12 mouse cellular contexts compared by ENCODE assay signal in genomic region chr17:47531387-47531818, GRCm38 (mm10). TPM values are rescaled to one million over a fixed set of nuclear protein-coding genes. Genes with fewer than 3 reads are reported as not detected.
A peak's percentile ranks its signal among the peaks of the same experiment; 100 is the strongest.
DNase-seq lines count a peak whose midpoint lies in the region; ATAC-seq lines count a peak whose summit lies in the region.
"Had no signal": no experiment of that assay in that cellular context is flagged by ENCODE, and none has a peak within 500 bp of the region (broad histone marks: within the 10 kb centered on the region; RNA-seq: fewer than 3 reads in every experiment).

No protein-coding gene starts in this region.

- no peaks in the 10 kb centered on the region for H3K36me3 ChIP-seq in liver, embryonic 12.5 days
- H3K36me3 ChIP-seq: hindbrain, embryonic 15.5 days had no signal

- H3K4me1 ChIP-seq in liver, embryonic 12.5 days: peaks cover 92% of the 10 kb centered on the region

- no peak overlapping the region for H3K4me3 ChIP-seq in liver, embryonic 12.5 days
- H3K4me3 ChIP-seq: gastrocnemius, adult 2 months; hindbrain, embryonic 15.5 days had no signal

- DNase-seq in heart, adult 11 months: peak; percentile 91
- DNase-seq in heart, adult 9 months (ENCODE audit: low spot score in 2 of 2): no peak
- peak; percentile 87 for DNase-seq in T-cell, adult 2 months (ENCODE audit: low spot score)
- DNase-seq in thymus, postnatal 0 days (ENCODE audit: low spot score): peak; percentile 97
- no peak for DNase-seq in heart, adult 8-10 months (ENCODE audit: low spot score)
- DNase-seq in right cerebral cortex, adult 2 months (ENCODE audit: low spot score in 2 of 2): no peak
- DNase-seq: gastrocnemius, adult 2 months; kidney, postnatal 36 days had no signal

- H3K27me3 ChIP-seq in liver, embryonic 12.5 days (replicated peaks): no peaks in the 10 kb centered on the region
- H3K27me3 ChIP-seq: hindbrain, embryonic 15.5 days had no signal

- H3K27ac ChIP-seq in liver, embryonic 12.5 days: peak overlapping the region; percentile 99
- H3K27ac ChIP-seq: gastrocnemius, adult 2 months; hindbrain, embryonic 15.5 days; macrophage had no signal

- H3K4me2 ChIP-seq in liver, embryonic 12.5 days: no peak overlapping the region
- H3K4me2 ChIP-seq: hindbrain, embryonic 15.5 days had no signal

- H3K9me3 ChIP-seq in liver, embryonic 12.5 days (replicated peaks): no peaks in the 10 kb centered on the region
- H3K9me3 ChIP-seq: hindbrain, embryonic 15.5 days had no signal

- no peak overlapping the region for H3K9ac ChIP-seq in liver, embryonic 12.5 days
- H3K9ac ChIP-seq: hindbrain, embryonic 15.5 days had no signal

- ATAC-seq in liver, embryonic 12.5 days: no peak
- ATAC-seq in monocyte, adult 5-6 weeks (replicated peaks; ENCODE audit: insufficient number of reproducible peaks, low FRiP score, low TSS enrichment, poor library complexity, severe bottlenecking): no peak

- 62% methylated on average over 10 of the region's 10 CpGs for WGBS in liver, embryonic 12.5 days (ENCODE audit: insufficient replicate concordance)

RNA-seq across cellular contexts. Expression of gene Ccnd3, which starts 26.6 kb away (rescaled TPM):
- polyA plus RNA-seq in liver, embryonic 12.5 days (2016; fragmentation: Nextera tagmentation; extraction: Ambion mirVana): 546 and 555 TPM in 2 replicates
- 1,113 and 1,146 TPM in 2 replicates for polyA plus RNA-seq in thymus, postnatal 0 days (2015; fragmentation: Nextera tagmentation; extraction: Ambion mirVana)
- total RNA-seq in monocyte, adult 5-6 weeks (2017): 152 to 227 TPM (median 161 TPM) in 3 replicates
- 10 to 100 TPM; 74.4 to 82.2 (median 75.2) TPM for total RNA-seq in heart, adult 8-10 months (2022)

RNA-seq across cellular contexts. Expression of gene Taf8, which starts 29.3 kb away (rescaled TPM):
- 17.6 and 18.0 TPM in 2 replicates for polyA plus RNA-seq in liver, embryonic 12.5 days (2016; fragmentation: Nextera tagmentation; extraction: Ambion mirVana)
- 28.0 and 30.8 TPM in 2 replicates for polyA plus RNA-seq in thymus, postnatal 0 days (2015; fragmentation: Nextera tagmentation; extraction: Ambion mirVana)
- 67.5 to 90.9 TPM (median 77.3 TPM) in 3 replicates for total RNA-seq in monocyte, adult 5-6 weeks (2017)
- 10 to 100 TPM in 2 of 4 experiments, 1 to 10 TPM in 2; 9.1 to 12.5 (median 10.4) TPM for total RNA-seq in heart, adult 8-10 months (2022)

Comparison
In these comparisons a context has a peak if more than half of its experiments do, and no peak if none do; other contexts are left out.
1. DNase-seq: peak in heart, adult 11 months (single experiment), T-cell, adult 2 months (single experiment) and thymus, postnatal 0 days (single experiment); none in heart, adult 9 months (0 of 2), heart, adult 8-10 months (single experiment) and right cerebral cortex, adult 2 months (0 of 2).